Mouse (Mus musculus) olfactory bulb, adult 2 months (tissue): ENCODE measurements around the gene Mon2. TPM values are rescaled to one million over a fixed set of nuclear protein-coding genes. Genes with fewer than 3 reads are reported as not detected.
"Not testable (repeated sequence)": the region's sequence is repeated elsewhere in the genome, so short reads cannot be mapped to it uniquely, and the experiment has no call there.

ENCODE experiments used
- H3K27ac ChIP-seq: fragments of 200-500 bp; 2 replicates; pipeline ENCODE4 v1.5.1; 2012; ENCODE audit warnings: low read depth, low read length; ENCODE audit not compliant: insufficient read depth
- H3K4me1 ChIP-seq: fragments of 200-500 bp; 2 replicates; pipeline ENCODE4 v1.6.1; 2012; ENCODE audit warnings: low read length; ENCODE audit not compliant: control insufficient read depth, insufficient read depth
- H3K4me3 ChIP-seq: fragments of 200-500 bp; 2 replicates; pipeline ENCODE4 v1.5.1; 2012; ENCODE audit warnings: mild to moderate bottlenecking, low read depth, low read length, moderate library complexity; ENCODE audit not compliant: insufficient read depth
- CTCF ChIP-seq: fragments of 200-500 bp; IDR thresholded peaks from 2 replicates; pipeline ENCODE4 v1.5.1; 2012; ENCODE audit warnings: low read depth, mild to moderate bottlenecking, low read length, moderate library complexity; ENCODE audit not compliant: insufficient read depth
- POLR2A ChIP-seq: fragments of 200-500 bp; IDR thresholded peaks from 2 replicates; pipeline ENCODE4 v1.6.1; 2012; ENCODE audit warnings: mild to moderate bottlenecking, low read depth, low read length, moderate library complexity; ENCODE audit not compliant: insufficient read depth
- WGBS: fragments of 180-500 bp; shearing (Covaris S2); methylation state at CpG from one replicate; pipeline ENCODE4 v1.1.7; 2018; 5-methylcytosine and 5-hydroxymethylcytosine counted together
- polyA plus RNA-seq: library from polyadenylated mRNA; stranded (reverse); fragments of >200 nt; gene quantifications from 2 replicates; pipeline ENCODE4 v1.2.4, GENCODE M21; 2012; ENCODE audit warnings: low replicate concordance; ENCODE audit not compliant: missing spikeins, insufficient read depth, insufficient read length

Gene Mon2
- polyA plus RNA-seq, 1 experiment: not detected

DNA sequence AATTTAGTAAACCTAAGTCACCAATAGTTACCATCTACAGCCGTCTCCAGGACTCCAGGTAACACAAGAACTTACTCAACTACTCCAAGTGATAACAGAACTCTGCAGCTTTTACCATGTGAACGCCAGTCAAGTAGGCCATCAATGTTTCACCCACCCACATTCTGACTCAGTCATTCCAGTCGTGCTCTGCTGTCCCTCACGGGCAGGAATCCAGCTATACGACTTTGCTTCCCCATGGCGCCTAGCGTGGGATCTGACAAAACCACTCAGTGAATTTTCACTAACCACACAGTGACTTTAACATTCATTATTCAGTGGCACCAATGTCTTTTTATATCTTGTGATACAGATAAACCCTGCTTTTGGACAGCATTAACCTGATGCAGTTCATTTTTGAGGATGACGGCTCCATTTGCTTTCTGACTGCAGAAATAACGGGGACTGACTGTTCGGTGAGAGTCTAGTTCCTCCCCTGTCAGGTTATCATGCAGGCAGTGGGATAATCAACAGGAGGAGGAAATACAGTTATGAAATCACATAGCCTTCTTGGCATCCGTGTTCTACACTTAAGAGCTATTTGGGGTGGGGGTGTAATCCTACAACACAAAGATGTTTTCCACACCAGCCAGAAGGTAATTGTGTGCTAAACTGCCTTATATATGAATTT is 93.3 kb downstream of the Mon2 start:
- peaks cover 4% of the 10 kb centered on the region; the same call in 1 of the 2 replicates for H3K4me1 ChIP-seq
- 0 out of 2 replicates have a peak overlapping the region, but pooled peaks have one; percentile 9 for H3K4me3 ChIP-seq
- WGBS: 29% methylated on average over 11 of the region's 11 CpGs
- 0 out of 2 replicates have a peak overlapping the region, but pooled peaks have one; percentile 25 for H3K27ac ChIP-seq
- TF ChIP-seq POLR2A (no peak), CTCF (no peak)

DNA sequence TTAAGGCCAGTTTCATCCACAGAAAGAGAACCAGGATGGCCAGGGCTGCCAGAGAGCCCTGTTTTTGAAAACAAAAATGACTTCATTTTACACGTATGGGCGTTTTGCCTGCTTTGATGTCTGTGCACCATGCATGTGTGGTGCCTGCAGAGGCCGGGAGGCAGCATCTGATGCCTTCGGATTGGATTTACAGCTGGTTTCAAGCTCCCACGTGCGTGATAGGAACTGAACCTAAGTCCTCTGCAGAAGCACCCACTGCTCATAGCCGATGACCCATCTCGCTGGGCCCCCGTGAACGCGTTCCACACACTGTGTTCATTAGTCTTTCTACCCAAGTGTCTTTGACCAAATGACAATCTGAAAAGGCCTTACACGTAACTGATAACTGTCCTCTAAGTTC is 96.2 kb downstream of the Mon2 start:
- no peak for TF ChIP-seq POLR2A
- no peak for TF ChIP-seq CTCF
- Histone ChIP-seq H3K27ac (no peak overlapping the region), H3K4me3 (no peak overlapping the region), H3K4me1 (peaks cover 2% of the 10 kb centered on the region)
- 97% methylated on average over 12 of the region's 12 CpGs for WGBS

DNA sequence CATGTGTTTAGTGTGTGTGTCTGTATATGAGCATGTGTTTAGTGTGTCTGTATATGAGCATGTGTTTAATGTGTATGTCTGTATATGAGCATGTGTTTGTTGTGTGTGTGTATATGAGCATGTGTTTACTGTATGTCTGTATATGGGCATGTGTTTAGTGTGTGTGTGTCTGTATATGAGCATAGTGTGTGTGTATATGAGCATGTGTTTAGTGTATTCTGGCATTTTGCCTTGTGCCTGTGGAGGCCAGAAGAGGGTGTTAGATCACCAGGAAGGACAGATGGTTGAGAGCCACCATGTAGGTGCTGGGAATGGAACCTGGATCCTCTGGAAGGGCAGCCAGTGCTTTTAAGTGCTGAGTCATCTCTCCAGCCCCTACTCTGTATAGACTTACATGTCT is 96.9 kb downstream of the Mon2 start:
- Histone ChIP-seq H3K4me1 (peaks cover 2% of the 10 kb centered on the region), H3K27ac (no peak overlapping the region), H3K4me3 (no peak overlapping the region)
- TF ChIP-seq POLR2A (no peak), CTCF (no peak)

DNA sequence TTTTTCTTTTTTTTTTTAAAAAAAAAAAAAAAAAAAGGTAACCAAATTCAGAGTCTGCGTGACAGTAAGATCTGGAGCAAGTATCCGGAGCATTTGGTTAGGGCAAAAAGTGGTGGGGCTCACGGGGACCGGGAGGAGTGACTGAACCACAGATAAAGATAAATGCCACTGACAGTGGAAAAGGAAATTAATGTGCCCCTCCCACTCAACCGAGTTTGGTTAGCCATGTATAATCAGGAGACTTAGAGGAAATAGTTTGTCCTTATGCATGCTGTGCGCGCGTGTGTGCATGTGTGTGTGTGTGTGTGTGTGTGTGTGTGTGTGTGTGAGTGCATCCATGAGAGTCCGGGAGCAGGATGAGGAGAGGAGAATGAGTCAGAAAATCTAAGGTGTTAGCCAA is 100.3 kb downstream of the Mon2 start:
- no peak for TF ChIP-seq POLR2A
- no peak for TF ChIP-seq CTCF
- no peak overlapping the region for H3K4me3 ChIP-seq
- H3K4me1 ChIP-seq: no peaks in the 10 kb centered on the region; the same call in 1 of the 2 replicates
- no peak overlapping the region for H3K27ac ChIP-seq
- 60% methylated on average over 9 of the region's 9 CpGs for WGBS

DNA sequence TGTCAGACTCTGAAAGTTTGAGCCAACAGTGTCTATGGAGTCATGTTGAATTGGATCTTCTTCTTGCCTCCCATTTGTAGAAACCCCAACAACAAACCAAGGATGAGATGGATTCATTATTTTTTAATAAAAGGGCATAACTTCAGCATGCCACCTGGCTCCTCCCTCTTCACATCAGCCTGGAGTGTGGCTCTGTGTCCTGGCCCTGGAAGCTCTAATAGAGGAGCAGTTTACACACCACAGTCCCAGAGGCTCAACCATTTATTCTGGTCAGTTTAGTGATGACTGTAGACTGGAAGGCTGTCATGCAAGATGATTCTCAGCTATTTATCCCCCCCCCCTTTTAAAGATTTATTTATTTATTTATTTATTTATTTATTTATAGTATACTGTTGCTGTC is 103.1 kb downstream of the Mon2 start:
- H3K4me1 ChIP-seq: no peaks in the 10 kb centered on the region; the same call in 1 of the 2 replicates
- no peak overlapping the region for H3K27ac ChIP-seq
- no peak for TF ChIP-seq CTCF
- TF ChIP-seq POLR2A: no peak
- no peak overlapping the region for H3K4me3 ChIP-seq

DNA sequence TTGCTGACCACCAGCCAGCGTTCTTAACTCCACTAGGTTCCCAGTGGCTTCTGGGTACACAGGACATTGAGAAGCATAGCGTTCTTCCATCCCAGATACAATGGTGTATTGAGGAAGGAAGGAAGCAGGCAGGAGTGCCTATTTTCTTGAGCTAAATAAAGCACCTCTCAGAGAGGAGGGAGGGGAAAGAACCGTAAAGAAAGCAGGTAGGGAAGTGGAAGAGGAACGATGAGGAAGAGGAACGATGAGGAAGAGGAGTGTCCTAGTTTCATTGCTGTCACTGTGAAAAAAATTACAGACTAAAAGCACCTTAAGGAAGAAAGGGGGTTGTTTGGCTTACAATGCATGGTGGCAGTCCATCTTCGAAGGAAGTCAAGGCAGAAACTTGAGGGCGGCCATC is 106.1 kb downstream of the Mon2 start:
- WGBS: 82% methylated on average over 7 of the region's 7 CpGs
- Histone ChIP-seq H3K4me3 (no peak overlapping the region), H3K4me1 (no peaks in the 10 kb centered on the region), H3K27ac (no peak overlapping the region)
- TF ChIP-seq POLR2A (no peak), CTCF (no peak)

DNA sequence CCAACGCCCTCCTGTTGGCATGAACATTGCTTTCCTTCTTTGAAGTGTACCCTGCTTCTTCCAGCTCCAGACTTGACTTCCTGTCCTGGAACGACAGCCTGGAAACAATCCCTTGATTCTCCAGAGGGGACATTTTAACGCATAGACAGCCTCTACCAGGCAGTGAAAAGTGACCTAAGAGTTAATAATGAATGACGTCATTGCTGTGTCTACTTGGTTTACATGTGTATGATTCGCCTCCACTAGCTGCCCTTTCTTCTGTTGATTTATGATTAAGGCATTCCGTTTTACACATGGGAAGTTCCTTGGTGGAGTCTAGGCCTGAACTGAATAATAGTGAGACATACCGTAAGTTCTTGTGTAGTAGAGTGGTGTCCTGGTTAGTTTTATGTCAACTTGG is 109.9 kb downstream of the Mon2 start:
- 82% methylated on average over 7 of the region's 7 CpGs for WGBS
- TF ChIP-seq POLR2A: no peak
- no peak for TF ChIP-seq CTCF
- Histone ChIP-seq H3K4me1 (peaks cover 23% of the 10 kb centered on the region), H3K4me3 (no peak overlapping the region), H3K27ac (no peak overlapping the region)

DNA sequence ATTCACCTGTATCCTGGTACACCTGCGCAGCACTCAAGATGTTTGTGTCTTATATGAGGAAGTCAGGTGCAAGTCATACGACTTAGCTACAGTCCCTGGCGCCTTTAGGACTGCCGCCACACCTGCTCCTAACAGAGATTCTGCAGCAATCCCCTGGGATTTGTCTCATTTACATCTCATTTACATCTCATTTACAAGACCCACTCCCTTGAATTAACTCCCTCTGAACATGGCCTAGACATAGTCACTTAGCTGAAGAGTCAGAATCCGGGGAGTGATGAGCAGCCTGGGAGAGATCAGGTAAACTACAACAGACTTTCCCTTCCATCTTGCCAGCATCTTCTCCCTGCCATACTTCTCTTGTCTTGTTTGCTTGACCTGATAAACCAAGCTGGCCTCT is 110.7 kb downstream of the Mon2 start:
- H3K4me3 ChIP-seq, H3K27ac ChIP-seq: not testable (repeated sequence)
- H3K4me1 ChIP-seq: peaks cover 30% of the 10 kb centered on the region
- 81% methylated on average over 5 of the region's 5 CpGs for WGBS

DNA sequence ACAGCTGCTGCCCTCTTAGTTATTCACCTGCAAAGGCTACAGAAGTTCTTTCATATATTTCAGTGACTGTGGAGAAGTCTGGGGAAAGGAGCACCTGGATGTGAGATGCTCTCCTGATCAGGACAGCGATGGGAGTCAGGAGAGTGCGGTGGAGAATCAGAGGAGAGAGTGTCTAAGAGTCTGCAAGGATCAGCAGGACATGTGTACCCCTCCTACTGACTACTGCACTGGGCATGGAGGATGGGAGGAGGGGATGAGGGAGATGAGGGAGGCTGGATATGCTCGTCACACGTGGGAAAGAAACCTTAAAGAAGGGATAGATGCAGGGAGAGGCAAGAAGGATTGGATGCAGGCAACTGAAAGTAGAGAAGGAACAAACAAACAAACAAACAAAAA is 112.1 kb downstream of the Mon2 start:
- Histone ChIP-seq H3K27ac (peak overlapping the region; percentile 70), H3K4me3 (no peak overlapping the region), H3K4me1 (peaks cover 36% of the 10 kb centered on the region)
- WGBS: 26% methylated on average over 4 of the region's 4 CpGs
- no peak for TF ChIP-seq CTCF
- no peak for TF ChIP-seq POLR2A

DNA sequence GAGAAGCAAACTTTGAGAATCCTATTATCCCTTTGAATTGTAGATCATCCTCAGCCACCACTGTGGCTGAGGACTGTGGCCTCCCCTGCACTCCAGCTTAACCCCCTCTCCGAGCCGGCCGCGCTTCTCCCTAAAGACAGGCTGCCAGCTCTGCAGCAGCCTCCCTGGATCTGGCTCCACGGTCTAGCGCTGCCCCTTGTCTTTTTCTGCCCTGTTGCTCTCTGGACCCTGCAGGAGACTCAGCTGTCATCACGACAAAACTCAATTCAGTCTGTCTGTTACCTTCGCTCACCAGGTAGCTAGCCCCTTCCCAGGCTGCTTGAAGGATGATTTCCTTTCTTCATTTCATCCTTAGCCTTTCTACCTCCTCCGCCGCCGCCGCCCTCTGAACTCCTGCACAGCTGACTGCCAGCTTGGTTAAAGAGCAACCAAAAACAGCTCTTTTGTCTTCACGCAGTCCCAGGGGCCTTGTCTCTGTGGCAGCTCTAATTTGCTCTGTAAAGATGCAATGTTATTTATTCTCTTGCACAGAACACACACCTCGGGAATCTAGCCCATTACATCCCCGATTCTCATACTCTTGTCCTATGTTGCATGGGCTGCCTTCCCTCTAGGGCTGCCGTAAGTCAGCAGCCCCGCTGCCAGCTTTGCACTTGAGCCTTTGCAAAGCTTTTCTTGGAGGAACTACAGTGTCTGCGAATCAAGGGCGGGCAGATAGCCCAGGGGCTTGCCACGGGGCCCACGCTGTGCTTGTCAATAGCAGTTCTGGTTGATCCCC is 112.7 kb downstream of the Mon2 start:
- Histone ChIP-seq H3K4me3 (peak overlapping the region; percentile 14), H3K27ac (peak overlapping the region; percentile 70), H3K4me1 (peaks cover 36% of the 10 kb centered on the region)
- no peak for TF ChIP-seq POLR2A
- no peak for TF ChIP-seq CTCF
- 4% methylated on average over 21 of the region's 21 CpGs for WGBS
